Mouse (Mus musculus) ES-Bruce4 (cell line): Measurements from ENCODE around the gene Clcf1.

Experiments used
- CTCF ChIP-seq: IDR thresholded peaks from one replicate; pipeline ENCODE4 v1.8.1; 2011; ENCODE audit warnings: low read depth, low read length
- EP300 ChIP-seq: IDR thresholded peaks from 2 replicates; pipeline ENCODE4 v1.6.1; 2011; ENCODE audit warnings: low read depth, low read length; ENCODE audit not compliant: insufficient read depth

- TF ChIP-seq EP300 (no peak), CTCF (no peak)
Measured at GRCm38 (mm10) chr19:4172925-4173324, 41.1 kb upstream of the Clcf1 start.
